Mouse (Mus musculus) testis, adult 2 months (tissue): ENCODE measurements around the gene Tecpr2.

Experiments
- CTCF ChIP-seq: fragments of 200-500 bp; IDR thresholded peaks from 2 replicates; pipeline ENCODE4 v1.5.1; 2012; ENCODE audit warnings: low read depth, mild to moderate bottlenecking, inconsistent platforms, low read length, moderate library complexity; ENCODE audit not compliant: control insufficient read depth, insufficient read depth, insufficient replicate concordance
- POLR2A ChIP-seq: fragments of 200-500 bp; IDR thresholded peaks from 2 replicates; pipeline ENCODE4 v1.6.1; 2012; ENCODE audit warnings: low read depth, mild to moderate bottlenecking, inconsistent platforms, low read length, moderate library complexity; ENCODE audit not compliant: control insufficient read depth

GRCm38 (mm10) chr12:110888106-110888505 lies 958 bp upstream of the Tecpr2 start:
- TF ChIP-seq CTCF (no peak), POLR2A (no peak)
